Mouse (Mus musculus): ENCODE measurements around the gene Srbd1.

GRCm38 (mm10) chr17:85986181-85986580 lies 158.8 kb downstream of the Srbd1 start:
- TF ChIP-seq CTCF (IDR thresholded peaks at IDR 0.05), result no peak
- TF ChIP-seq EP300 (IDR thresholded peaks at IDR 0.05), result no peak
